Mouse (Mus musculus): Measurements from ENCODE around the gene Klhl40.

The Klhl40 gene

DNA sequence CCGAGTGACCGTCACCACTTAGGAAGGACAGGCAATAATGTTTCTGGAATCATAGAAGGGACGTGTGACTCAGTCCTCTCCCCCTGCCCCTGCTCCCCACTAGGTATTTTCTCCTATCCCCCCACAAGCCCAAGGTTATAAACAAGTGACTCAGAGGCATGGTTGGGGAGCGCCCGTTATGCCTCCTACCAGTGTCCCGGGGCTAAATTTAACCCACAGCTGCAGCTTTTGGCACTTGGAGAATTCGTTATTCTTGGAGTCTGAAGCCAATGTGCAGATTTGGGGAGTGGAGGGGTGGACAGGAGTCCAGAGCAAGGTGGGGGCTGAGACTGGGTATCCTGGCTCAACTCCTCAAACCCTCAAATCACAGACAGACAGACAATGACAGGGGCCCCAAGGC, 896 bp upstream of the Klhl40 start:
- in situ Hi-C loops (cut with MboI, MseI): loop anchor here (25.0 kb wide), 1 partner anchor 289 kb away; the partner anchor contains the start of gene Cck

DNA sequence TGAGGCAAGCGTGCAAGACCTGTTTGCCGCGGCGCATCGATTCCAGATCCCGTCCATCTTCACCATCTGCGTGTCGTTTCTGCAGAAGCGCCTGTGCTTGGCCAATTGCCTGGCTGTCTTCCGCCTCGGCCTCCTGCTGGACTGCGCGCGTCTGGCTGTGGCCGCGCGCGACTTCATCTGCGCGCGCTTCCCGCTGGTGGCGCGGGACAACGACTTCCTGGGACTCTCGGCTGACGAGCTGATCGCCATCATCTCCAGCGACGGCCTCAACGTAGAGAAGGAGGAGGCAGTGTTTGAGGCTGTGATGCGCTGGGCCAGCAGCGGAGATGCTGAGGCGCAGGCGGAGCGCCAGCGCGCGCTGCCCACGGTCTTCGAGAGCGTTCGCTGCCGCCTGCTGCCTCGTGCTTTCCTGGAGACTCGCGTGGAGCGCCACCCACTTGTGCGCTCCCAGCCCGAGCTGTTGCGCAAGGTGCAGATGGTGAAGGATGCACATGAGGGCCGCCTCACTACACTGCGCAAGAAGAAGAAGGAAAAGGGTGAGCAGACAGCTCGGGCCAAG, 738 bp downstream of the Klhl40 start:
- in situ Hi-C loops (cut with MboI, MseI): loop anchor here (25.0 kb wide), 1 partner anchor 291 kb away; the partner anchor contains the start of gene Cck

DNA sequence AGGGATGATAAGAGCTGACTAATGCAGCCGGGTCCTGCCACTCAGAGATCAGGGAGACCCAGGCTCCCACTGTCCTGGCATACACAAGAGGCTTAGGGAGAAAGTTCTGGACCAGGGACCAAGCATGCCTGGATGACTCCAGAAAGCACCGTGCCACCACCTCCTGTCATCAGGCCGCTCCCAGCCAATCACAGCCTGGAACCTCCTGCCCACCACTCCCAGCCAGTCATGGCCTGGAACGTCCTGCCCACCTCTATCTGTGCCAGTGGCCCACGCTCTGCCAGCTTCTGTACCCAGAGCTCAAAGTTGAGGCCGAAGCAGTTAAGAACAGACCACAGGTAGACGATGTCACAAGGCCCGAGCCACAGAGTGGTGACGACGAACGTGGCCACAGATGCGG, 7.4 kb downstream of the Klhl40 start:
- in situ Hi-C loops (cut with MboI, MseI): loop anchor here (10.0 to 25.0 kb wide), 2 partner anchors 298 to 620 kb away; partner anchors contain the start of gene Cck

DNA sequence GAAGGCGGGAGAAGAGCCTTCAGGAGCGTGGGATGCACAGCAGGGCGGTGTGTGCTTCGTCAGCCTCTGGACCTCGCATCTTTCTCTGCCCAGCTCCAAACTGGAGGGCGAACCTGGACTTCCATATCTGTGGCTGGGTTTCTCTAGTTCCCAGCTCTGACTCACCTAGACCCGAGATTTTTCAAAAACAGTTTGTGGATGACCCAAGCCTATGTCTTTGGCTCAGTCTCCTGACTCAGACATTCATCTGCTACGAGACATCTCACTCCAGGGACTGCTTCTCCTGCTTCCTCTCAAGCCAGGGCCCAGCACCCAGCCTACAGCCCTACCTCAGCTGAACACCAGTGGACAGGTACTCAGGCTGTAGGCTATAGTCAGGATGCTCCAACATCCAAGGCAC, 7.9 kb downstream of the Klhl40 start:
- in situ Hi-C loops (cut with MboI, MseI): loop anchor here (10.0 to 25.0 kb wide), 2 partner anchors 298 to 620 kb away; partner anchors contain the start of gene Cck

DNA sequence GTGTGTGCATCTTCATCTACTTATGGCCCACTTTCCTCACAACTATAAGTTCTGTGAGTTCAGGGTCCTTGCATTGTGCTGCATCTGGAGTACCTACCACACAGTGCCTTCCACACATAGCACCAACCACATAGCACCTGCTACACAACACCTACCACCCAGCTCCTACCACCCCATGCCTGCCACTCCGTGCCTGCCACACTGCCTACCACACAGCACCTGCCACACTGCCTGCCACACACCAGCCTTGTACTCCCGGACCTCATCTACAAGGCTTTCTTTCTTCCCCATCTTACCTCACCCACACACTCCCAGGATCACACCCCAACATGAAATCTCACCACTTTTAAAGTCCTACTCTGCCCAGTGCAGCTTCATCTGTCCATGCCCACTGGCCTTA, 9.0 kb downstream of the Klhl40 start:
- in situ Hi-C loops (cut with MboI, MseI): loop anchor here (10.0 to 25.0 kb wide), 2 partner anchors 299 to 622 kb away; partner anchors contain the start of gene Cck

DNA sequence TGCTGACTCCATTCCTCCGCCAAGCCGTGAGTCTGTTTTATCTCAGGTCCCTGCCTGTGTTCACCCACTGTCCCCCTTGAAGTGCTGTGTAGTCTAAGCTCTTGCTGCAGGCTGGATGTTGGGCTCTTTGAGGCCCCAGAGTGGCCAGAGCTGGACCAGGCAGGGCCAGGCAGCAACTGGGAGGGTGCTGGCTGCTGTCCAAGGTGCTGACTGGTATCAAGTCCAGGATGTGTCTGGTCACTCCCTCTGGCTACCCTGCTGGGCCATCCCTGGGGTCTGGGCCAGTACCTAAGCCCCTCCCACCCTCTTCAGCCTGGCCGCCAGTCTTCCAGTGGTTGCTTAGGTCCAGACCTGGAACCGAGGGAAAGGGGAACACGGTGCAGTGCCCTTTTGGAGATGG, 13.8 kb downstream of the Klhl40 start:
- in situ Hi-C loops (cut with MboI, MseI): loop anchor here (25.0 kb wide), 1 partner anchor 304 kb away; the partner anchor contains the start of gene Cck

DNA sequence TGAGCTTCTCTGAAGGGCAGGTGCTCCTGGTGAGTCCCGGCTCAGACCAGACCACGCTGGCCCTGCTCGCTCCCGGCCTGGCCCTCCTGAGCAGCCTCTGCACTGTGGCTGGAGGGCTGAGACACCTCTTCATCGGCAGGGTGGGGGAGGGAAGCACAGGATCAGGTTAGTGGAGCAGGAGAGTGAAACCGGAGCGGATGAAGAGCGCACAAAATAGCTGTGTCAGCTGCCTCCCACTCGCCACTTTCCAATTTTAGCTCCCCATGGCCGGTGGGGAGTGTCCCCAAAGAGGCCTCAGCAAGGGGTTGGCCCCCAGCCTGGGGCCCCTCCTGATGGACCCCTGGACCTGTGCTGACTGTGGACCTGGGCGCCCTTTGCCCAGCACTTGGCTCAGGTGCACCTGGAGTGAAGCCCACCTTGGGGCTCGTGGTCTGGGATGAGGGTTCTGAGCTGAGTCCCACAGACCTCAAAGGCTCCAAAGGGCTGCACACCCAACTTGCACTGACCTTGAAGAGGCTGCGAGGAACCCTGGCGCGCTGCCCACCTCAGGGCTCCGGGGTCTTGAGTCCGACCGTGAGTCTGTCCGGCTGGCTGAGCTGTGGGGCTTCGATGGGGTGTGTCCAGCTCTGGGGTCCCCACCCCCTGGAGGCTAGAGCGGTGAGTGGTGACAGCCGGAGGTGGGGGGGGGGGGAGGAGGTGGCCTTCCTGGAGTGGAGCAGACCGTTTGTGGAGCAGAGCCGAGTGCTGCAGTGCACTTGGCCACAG, 14.5 kb downstream of the Klhl40 start, which contains the start of gene Hhatl:
Gene Hhatl, minus strand, starts transcription at position 751 of the 765 bp plus-strand sequence.
- in situ Hi-C loops (cut with MboI, MseI): loop anchor here (25.0 kb wide), 1 partner anchor 305 kb away; the partner anchor contains the start of gene Cck

DNA sequence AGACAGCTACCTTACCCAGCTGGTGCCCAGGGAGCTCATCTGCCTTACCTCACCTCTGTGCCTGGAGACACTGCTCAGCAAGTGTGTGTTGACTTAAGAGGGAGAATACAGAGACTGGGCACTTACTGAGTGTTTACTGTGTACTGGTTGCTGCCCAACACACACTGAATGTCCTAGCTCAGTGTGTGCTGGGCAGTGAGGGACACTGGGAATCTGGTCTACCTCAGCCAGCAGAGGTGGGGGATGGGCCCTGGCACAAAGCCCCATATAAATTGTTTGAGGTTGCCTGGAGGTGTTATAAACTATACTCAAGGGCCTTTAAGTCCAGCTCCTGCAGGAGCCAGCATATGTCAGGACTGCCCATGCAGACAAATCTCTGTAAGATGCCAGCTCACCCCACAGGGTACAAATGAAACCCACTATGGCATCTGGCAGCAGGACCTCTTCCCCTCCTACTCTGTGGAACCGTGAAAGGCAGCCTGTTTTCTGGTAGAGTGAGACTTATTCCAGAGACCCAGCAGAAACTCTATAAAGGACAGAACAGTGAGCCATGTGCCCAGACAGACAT, 17.6 kb downstream of the Klhl40 start:
- in situ Hi-C loops (cut with MboI, MseI): loop anchor here (25.0 kb wide), 1 partner anchor 308 kb away; the partner anchor contains the start of gene Cck

DNA sequence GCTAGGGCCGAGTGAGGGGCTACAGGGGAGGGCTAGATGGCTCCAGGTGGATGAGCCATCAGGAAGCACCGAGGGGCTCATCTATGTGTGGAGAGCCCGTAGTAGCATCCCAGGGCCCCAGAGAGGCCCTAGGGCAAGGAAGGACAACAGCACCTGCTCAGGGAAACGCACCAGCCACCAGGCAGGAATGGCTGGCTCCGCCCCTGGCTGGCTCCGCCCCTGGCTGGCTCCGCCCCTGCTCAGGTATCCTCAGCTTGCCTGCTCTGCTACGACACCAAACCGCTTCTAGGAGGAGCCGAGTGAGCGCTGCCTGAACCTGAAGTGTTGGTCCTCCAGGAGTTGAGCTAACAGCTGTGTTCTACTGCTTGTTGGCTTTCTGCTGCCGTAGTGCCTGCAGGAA, 20.3 kb downstream of the Klhl40 start:
- in situ Hi-C loops (cut with MboI, MseI): loop anchor here (25.0 kb wide), 1 partner anchor 310 kb away; the partner anchor contains the start of gene Cck

DNA sequence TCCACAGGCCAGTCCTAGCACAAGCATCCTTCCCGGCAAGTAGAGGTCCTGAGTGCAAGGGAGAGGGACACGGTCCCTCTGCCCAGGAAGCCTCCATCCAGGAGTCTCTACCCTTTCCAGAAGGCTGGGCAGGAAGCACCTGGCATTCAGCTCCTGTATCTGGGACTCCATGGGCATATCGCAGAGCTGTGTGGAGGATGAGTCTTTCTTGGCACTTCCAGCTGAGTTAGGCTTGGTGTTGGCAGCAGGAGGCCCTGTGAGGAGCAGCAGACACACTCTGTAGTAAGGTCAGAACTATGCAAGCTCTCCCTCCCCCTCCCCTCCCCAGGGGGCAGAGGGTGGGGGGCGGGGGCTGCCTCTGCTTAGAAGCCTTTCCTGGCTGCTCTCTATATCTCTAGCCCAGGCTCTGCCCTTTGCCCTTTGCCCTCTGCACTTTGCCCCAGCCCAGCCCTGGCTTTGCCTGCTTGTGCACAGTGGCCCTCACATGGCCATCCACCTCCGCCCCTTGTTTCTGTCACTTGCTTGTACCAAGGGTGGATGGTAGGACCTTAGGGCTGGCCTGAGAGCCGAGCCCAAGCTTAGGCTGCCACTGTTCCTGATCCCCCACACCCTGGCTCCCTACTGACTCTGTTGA, 21.6 kb downstream of the Klhl40 start:
- in situ Hi-C loops (cut with MboI, MseI): loop anchor here (25.0 kb wide), 1 partner anchor 312 kb away; the partner anchor contains the start of gene Cck

DNA sequence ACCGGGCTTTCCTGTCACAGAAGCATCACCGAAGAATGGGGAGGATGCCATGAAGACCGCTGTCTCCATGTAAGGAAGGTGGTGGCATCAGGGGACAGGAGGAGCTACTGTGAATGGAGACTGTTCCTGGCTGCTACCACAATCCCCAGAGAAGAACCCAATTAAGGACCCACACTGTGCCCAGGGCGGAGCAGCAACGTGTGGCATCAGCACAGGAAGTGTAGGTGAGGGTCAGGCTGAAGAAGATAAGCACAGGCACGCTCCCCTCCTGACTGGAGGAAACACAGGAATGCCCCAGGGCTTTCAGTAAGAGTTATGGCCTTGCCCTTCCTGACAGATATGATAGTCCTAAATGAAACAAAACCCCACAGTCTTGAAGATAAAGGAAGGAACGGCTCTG, 25.3 kb downstream of the Klhl40 start:
- in situ Hi-C loops (cut with MboI, MseI): no loop called here

DNA sequence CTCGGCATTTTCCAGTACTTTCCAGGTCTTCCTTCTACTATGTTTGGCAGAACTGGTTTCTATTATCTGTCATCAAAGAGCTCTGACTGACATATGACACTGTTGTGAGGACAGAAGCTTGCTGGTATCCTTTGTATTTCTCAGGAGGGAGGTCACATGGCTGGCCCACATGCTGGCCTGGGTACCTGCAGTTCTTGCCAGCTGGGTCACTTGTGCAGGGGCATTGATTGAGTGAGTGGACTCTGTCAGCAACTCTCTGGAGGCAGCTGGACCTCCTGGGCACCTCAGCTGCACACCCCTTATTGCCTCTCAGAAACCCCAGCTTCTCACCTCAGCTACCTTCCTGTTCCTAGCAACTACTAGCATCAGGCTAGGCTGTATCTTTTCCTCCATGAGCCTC, 30.1 kb downstream of the Klhl40 start:
- in situ Hi-C loops (cut with MboI, MseI): no loop called here

DNA sequence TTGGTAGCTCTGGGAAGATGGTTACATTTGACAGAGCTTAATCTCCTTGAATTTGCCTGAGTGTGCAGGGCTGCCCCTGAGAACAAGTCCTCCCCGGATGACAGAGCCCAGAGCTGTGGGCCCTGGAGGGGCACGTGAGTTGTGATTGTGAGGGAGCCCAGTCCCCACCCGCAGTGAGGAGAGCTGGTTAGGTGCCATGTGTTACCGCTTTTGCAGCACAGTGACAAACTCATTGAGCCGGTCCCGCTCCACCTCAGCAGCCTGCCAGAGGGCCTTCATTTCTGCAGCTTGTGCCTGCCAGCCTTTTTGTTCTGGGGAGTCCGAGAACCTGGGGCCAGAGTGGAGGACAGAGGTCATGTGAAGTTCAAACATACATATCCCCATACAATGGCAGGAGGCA, 30.5 kb downstream of the Klhl40 start:
- in situ Hi-C loops (cut with MboI, MseI): no loop called here

DNA sequence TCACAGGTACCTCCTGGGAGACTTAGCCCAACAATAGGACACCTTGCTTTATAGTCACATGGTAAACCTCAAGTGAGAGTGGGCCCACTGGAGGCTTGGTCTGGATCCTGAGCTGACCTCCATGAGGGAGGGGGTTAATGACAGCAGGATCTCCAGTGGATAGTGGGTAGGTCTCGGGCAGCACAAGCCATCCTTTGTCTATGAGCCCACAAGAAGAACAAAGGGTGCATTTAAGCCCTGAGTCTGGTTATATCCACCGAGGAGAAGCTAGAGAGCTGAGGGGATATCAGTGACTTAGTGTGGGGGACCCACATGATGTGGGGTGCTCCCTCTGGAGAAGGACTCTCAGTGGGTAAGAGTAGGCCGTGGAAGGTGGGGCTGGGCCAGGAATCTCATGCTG, 31.1 kb downstream of the Klhl40 start:
- in situ Hi-C loops (cut with MboI, MseI): no loop called here

DNA sequence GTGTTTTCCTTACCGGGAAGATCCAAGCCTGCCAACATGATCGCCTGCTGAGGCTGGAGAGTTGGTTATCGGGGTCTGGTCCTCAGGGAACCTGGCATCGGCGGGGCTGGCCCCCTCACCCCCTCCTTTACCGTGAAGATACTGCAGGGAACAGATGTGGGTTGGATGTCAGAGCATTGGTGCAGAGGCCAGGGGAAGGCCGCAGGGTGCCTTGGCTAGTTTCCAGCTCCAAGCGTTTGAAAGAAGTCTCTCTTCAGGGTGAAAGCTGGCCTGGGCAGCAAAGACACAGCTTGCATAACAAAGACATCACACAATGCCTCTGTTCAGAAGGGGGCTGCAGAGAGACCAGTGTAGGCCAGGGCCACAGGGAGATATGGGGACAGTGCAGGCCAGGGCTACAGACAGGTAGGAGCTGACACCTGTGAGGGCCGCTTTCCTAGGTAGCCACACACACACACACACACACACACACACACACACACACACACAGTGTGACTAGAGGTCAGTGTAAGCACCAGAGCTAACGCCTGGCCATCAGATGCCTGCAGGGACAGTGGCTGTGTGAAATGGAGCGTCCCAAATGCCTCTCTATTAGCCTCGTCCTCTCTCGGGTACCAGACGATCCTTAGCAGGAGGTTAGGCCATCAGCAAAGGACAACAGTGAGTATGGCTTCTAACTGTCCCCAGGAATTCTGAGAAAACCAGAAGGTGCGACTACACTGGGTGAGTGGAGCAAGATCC, 32.8 kb downstream of the Klhl40 start:
- in situ Hi-C loops (cut with MboI, MseI): no loop called here

DNA sequence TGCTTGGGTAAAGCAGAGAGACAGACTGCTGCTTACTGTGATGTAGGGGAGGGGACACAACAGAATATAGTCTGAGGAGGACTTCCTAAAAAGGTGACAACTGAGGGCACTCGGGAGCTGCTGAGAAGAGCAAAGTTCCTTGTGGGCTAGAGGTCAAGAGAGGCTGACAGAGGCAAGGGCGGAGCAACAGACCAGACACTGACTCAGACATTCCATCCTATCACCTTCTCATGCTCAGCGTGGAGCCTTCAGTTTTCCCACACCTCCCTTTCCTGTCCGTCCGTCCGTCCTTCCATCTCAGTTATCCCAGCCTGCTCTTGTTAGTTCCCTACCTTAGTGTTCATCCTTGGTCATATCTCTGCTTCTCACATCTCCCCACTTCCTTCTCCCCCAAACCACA, 37.8 kb downstream of the Klhl40 start:
- in situ Hi-C loops (cut with MboI, MseI): no loop called here

DNA sequence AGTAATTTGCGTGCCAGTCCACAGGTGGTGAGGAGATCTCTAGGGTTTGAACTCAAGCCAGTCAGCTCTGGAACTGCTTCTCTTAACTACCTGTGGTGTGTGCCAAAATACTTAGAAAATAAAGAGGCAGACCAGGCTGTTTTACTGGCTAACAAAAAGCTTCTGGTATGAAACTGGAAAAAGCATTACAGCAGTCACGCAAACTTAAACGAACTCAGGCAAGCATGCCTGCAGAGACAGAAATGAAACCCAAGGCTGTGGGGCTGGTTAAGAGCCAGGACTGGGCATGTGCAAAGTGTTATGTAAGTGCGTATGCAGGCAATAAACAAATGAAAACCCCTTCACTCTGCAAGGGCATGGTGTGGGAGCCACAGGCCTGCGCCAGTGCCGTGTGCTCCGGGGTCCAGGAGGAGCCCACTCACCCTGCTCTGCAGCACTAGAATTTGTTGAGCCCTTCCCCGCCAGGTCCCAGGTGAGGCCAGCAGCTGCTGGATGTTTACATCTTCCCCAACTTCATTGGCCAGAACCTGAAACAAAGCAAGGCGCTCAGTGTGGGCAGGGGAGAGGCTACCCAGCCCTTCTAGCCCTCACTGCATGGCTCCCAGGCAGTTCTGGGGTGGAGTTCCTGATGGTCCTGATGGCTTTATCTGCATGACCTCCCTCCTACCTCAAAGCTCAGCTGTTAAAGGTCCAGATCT, 41.8 kb downstream of the Klhl40 start:
- in situ Hi-C loops (cut with MboI, MseI): no loop called here

DNA sequence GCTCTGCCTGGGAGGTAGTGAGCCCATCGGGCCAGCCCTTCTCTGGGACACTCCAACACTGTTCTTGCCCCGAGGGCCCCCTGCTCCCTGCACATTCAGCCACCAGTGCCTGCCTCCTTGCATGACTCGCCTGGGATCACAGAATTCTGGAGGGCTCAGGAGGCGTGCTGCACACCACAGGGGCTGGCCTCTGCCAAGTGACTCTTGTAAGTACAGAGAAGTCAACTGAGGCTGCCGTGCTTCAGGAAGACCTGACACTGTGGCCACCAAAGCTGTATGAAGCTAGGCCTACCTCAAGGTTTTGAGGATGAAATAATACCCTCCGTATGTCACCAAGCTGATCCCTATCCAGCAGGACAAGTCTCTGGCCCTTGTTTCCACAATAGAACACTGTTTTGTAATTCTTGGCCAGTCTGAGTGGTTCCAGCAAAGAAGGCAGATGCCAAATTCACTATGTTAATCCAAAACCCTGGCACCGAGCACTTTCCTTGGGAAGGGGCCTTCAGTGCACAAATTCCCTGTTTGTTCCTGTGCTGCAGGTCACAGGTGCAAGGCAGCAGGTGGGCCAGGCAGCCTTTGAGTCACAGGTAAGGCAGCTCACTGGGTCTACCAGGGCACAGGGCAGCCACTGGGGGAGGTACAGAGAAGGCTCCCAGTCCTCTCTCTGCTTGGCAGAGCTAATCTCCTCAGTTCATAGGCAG, 42.5 kb downstream of the Klhl40 start:
- in situ Hi-C loops (cut with MboI, MseI): no loop called here

DNA sequence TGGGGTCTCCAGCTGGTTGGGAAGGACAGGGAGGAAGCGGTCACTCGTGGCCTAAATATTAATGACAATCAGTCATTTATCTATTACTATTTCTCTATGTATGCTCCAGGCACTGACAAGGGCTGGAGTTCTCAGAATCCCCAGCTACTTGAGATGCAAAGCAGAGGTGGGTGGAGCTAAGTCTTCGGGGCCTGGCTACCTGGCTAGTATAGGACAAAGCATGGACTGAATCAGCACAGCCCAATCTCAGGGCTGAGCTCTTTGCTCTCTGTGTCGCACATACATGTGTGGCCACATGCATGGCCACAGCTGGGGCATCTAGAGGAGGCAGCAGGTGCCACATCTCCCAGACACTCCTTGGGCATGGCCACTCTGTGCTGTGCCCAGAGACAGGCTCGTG, 43.4 kb downstream of the Klhl40 start:
- in situ Hi-C loops (cut with MboI, MseI): no loop called here

DNA sequence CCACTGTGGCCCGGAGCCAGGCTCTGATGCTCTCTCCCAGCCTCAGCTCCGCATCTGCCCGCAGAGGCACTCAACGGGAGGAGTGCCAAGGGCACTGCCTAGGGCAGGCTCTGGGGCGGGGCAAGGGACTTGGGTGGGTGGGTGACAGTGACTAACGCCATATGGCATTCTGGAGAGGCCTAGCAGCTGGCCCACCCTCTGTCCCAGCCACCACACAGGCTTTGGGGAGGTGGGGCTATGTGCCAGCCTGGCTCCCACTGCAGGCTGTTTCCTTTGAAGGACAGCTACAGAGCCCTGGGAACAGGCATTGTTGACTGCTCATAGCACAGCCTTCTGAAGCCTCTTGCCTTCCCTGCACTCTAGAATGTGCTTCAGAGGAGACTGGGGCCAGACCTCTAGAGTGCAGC, 45.2 kb downstream of the Klhl40 start:
- in situ Hi-C loops (cut with MboI, MseI): no loop called here
